Mouse (Mus musculus) left cerebral cortex, adult 18-20 months (tissue): Measurements from ENCODE around the gene Aldh1l2. TPM values are rescaled to one million over a fixed set of nuclear protein-coding genes. Genes with fewer than 3 reads are reported as not detected.
A peak's percentile ranks its signal among the peaks of the same experiment; 100 is the strongest.
"Not testable (repeated sequence)": the region's sequence is repeated elsewhere in the genome, so short reads cannot be mapped to it uniquely, and the experiment has no call there.

Source experiments
- DNase-seq, 2 experiments: peaks; one replicate each; pipeline ENCODE4 v3.0.0; 2021 to 2022; ENCODE audit warnings: low spot score in 2 of 2, mixed read lengths in 1 of 2
- long read RNA-seq, 2 experiments: library from polyadenylated mRNA; stranded (forward); transcript quantifications; one replicate each; pipeline ENCODE4 v2.0.0; 2021
- total RNA-seq, 2 experiments: library from RNA; stranded (reverse); gene quantifications; 2 replicates each; pipeline ENCODE4 v1.2.3; 2021

Aldh1l2 gene
- 1 to 10 TPM in 1 of 2 experiments, under 1 TPM in 1; 0.91 to 1.1 TPM for total RNA-seq
- long read RNA-seq, experiment 1, partial matches to known transcripts: 0 of 1 reads
- long read RNA-seq, experiment 1, other reads (novel, unspliced or antisense): 1 of 1 reads
- long read RNA-seq, experiment 2, partial matches to known transcripts: 1 of 1 reads
- long read RNA-seq, experiment 2, other reads (novel, unspliced or antisense): 0 of 1 reads

DNA sequence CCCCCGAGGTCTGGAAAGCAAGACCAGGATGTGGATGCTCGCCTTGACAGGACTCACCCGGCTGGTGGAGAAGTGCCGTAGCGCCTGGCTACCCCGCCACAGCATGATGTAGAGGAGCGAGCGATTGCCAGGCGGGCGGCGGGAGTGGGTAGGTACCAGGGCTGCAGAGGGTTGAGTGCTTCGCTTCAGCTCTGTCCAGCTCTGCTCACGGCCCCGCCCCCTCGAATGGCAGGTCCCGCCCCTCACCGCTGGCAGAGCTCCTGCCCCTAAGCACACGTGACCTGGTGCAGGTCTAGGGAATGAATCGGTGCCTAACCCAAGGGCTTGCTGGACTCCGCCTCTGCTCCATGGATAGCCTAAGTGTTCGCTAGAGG lies at the start of gene Aldh1l2:
Gene Aldh1l2 (minus strand): TSS at position 231 of the 374 bp plus-strand sequence.
- peak; percentile 37 to 39 for DNase-seq

DNA sequence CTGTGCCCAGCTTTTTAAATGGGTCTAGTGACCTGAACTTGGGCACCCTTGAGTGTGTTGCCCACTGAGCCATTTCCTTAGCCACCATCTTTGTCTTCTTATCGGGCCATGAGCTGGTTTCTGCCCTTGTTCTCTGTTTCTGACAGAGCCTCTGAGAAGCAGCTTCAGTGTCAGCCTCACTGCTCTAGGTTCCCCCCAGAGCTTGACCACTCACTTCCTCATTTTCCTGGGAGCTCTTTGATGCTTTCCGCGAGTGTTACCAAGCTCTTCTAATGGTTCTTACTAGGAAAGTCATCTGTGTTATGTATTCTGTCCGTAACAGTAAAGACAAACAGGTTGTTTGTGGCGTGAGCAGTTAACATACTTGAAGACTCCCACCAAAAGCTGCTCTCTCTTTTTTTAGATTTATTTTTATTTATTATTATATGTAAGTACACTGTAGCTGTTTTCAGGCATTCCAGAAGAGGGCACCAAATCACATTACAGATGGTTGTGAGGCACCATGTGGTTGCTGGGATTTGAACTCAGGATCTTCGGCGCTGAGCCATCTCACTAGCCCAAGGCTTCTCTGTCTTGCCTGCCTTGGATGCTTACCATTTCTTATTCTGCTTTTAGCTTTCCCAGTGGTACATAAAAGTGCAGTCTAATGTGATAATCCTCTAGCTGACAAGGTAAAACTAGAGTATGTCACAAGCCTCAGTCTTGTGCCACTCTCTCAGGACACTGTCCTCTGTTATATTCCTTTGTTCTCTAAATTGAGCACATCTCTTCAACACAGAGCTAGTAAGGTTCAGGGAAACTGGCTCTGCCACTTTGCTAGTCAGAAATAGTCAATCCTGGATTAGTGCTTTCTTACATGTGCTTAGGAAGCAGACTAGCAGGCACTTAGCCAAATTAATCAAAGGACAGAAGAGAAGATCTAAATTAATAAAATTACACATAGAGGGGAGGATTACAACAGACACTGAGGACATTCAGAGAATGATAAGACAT lies 31.8 kb upstream of the Aldh1l2 start:
- no peak for DNase-seq

DNA sequence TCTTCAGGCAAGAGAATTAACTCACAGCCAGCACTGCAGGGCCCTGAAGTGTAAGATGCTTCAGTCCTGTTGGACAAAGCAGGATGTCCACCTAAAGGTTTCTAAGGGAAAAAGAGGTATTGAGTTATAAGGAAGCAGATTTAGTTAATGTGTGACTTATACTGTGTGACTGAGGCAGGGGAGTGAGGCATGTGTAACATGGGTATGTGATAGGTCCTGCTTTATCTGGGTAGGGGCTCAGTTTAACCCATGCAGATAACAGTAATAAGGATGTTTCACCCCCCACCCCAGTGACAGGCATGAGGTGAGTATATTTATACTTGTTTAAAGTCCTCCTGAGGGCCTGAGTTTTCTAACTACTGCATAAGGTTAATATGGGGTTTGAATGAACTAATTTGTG lies 29.1 kb upstream of the Aldh1l2 start:
- DNase-seq: no peak

DNA sequence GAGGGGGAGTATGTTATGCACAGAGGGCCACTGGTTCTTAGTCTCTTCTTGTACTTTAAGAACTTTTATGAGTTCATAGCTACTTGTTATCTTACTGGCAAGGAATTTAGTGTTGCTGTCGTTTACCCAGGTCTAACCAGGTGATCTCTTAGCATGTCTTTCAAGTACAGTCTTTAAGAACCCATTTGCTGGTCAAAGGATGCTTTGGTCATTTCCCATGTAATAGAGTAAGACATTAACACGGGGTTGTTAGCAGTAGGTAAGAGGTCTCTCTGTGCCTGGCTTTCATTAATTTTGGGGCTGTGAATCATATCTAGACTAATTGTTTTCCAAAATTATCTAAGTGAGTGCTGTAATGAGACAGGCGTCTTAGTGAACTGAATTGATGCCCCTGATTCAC lies 11.4 kb upstream of the Aldh1l2 start:
- no peak for DNase-seq

DNA sequence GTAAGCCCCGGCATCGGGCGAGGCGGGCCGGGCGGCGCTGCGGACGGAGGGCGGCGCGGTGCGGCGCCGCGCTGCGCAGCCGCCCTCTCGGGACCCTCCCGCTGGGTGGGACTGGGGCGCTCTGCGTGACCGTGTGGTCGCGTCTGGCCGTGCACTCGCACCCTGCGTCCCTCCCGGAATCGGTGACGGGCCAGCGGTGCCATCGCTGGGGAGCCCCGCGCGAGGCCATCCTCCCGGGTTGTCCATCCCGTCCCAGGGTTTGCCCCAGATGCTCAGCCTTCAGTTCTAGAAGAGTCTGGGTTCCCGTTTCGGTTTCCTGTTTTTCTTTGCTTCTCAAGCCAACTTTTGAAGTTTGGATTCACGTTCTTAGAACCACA lies 10.2 kb upstream of the Aldh1l2 start:
- DNase-seq: no peak

DNA sequence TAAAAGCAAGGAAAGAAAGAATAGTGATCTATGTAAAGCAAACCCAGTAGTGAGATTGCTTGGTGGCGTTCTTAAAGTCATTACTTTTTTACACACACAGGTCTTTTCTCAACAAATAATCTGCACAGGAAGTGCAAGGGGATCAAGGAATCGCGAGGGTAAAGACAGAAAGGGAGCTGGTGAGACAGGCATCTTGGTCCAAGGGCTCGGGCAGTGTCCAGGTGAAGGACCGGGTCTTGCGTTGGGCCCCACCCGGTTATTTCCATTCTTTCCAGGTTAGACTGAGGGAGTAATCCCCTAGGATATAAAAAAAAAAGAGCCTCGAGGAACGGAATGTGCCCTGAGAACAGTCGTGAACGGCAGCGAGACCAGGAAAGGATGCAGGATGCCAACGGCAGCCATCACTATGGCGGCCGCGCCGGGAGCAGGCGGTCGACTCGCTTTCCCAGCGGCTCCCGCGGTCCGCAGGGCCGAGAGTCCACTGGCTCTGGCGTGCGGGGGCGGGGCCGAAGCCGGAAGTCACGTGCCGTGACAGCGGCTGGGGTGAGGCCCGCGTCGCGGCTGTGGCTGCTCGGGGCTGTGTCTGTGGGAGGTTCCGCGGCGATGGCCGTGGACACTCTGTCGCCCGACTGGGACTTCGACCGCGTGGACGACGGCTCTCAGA lies 9.6 kb upstream of the Aldh1l2 start, which contains the start of gene Washc4:
Gene Washc4 (plus strand): TSS at position 314 of the 664 bp plus-strand sequence.
- peak; percentile 96 for DNase-seq

DNA sequence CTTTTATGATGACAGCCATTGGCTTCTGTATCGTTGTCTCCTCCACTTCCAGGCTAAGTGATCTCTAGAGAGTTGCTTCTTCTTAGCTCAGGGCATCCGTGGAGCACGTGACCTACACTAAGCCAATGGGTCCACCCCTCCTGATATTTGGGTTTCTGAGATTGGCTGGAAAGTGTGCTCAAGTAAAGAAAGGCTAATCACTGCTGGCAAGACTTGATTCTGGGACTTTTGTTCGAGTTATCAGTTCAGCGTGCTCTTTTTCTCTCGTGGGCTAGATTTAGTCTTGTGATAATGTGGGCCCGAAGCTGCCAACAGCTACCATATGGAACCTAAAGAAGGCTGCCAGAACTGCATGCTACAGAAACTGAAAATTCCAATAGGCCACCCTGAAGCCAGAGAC lies 8.3 kb upstream of the Aldh1l2 start:
- DNase-seq: peak; percentile 13 to 26

DNA sequence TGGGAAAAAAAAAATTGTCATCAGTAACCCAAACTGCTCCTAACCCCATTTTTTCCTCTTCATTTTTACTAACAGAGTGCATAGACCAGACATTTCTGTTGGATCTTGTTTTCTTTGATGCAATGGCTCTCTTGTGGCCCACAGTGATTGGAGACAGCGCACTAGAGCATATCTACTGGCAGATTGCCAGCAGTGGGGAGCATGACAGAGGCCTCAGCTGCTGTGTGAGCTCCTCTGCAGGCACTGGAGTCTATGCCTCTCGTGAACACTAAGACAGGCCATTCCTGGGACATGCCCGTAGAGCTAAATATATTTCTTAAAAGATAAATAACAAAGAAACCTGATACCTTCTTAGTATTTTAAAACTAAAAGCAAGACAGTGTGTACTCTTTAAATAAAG lies 6.2 kb upstream of the Aldh1l2 start:
- no peak for DNase-seq

DNA sequence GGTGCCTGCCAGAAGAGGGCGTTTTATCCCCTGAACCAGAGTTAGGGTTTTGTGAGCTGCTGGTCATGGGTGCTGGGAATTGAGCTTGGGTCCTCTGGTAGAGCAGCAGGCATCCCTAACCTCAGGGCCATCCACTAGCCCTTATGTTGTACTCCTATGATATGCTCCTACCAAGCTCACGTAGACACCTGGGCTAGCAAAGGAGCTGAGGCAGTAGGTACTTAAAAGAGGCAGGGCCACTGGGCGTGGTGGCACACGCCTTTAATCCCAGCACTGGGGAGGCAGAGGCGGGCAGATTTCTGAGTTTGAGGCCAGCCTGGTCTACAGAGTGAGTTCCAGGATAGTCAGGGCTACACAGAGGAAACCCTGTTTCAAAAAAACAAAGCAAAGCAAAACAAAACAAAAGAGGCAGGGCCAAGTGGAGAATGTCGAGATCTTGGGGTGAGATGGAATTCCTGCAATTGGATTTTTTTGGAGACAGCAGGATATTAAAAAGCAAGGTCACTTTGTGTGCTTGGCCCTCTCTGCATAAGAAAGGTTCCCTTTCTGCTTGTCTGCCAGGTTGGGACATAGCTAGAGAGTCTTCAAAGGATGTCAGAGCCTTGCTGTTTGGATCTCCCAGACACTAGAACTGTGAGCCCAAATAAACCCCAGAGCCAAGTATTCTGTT lies 5.5 kb upstream of the Aldh1l2 start:
- no peak for DNase-seq

DNA sequence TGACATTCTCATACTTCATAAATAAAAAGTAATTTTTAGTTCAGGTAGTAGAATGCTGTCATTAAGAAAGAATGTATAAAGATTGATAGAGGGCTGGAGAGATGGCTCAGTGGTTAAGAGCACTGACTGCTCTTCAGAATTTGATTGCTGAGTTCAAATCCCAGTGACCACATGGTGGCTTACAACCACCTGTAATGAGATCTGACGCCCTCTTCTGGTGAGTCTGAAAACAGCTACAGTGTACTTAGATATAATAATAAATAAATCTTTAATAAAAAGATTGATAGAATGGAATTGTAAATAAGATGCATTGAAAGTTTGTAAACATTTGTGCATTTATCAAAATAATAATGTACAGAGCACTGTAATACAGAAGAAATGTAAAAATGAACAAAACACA lies 2.5 kb upstream of the Aldh1l2 start:
- no peak for DNase-seq

DNA sequence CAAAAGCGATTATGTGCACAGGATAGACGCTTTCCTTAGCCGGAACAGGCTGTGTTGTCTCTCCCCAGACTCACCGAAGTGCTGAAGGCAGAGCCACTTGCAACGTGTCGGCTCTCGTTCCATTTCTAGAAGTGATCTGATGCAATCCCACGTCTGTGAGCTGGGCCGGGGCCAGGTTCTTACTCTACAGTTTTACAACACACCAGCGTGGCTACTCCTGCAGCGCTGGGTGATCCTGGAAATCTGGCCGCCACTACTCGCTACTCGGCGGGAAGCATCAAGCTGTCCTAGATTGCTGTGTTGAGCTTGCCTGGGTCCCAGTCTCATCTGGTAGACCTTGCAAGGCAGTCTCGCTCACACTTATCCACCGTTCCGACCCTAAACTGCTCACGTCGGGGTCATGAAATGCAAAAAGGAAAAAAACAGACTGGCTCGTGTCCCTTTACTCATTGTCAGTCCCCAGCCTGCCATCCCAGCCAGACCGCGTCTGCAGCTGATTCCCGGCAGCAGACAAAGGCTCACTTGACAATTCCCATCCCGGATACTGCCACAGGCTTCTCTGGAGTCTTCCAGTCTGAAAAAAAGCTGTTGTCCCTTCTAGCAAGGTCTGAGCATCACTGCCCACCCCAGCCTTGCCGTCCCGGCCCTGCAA lies 556 bp downstream of the Aldh1l2 start:
- DNase-seq: peak; percentile 73 to 79

DNA sequence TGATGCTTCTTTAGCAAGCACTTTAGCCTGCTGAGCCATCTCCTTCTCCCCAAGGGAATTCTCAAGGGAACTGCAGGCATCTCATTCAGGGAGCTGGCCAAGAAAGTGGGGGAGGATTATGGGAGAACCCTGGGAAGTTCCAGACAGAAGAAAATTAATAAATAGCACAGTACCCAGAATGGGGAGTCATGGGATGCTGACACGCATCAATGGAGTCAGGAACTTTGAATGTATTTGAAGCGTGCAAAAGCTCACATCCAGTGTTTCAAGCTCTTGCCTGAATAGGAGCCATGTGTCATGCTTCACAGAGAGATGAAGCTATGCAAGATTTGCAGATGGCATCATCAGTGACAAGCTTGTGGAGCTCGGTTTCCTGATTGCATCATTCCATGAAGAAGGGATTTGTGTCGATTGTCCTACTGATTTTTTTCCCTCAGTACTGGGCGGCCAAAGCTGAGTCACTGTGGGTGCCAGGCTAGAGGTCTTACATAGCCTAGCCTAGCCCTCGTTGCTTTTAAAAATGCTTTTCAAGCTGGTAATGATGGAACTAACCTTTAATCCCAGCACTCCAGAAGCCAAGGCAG lies 3.5 kb downstream of the Aldh1l2 start:
- no peak for DNase-seq

DNA sequence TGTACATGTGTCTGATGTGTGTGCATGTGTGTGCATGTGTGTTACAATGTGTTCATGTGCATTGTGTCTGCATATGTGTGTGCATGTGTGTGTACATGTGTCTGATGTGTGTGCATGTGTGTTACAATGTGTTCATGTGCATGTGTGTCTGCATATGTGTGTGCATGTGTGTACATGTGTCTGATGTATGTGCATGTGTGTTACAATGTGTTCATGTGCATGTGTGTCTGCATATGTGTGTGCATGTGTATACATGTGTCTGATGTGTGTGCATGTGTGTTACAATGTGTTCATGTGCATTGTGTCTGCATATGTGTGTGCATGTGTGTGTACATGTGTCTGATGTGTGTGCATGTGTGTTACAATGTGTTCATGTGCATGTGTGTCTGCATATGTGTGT lies 9.7 kb downstream of the Aldh1l2 start:
- not testable (repeated sequence) for DNase-seq

DNA sequence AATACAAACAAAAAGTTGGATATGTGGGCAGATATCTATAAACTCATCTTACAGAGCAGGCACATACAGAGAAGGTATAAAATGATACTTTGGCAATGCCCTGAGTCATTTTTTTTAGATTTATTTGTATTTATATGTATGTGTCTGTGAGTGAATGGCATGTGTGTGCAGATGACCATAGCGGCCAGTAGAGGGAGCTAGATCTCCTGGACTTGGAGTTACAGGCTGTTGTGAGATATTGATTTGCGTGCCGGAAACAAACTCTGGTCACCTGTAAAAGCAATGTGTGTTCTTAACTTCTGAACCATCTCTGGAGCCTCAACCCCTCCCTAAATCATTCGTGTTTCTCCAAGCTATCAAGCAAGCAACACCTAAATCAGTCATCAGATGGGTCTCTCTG lies 12.9 kb downstream of the Aldh1l2 start:
- DNase-seq: no peak

DNA sequence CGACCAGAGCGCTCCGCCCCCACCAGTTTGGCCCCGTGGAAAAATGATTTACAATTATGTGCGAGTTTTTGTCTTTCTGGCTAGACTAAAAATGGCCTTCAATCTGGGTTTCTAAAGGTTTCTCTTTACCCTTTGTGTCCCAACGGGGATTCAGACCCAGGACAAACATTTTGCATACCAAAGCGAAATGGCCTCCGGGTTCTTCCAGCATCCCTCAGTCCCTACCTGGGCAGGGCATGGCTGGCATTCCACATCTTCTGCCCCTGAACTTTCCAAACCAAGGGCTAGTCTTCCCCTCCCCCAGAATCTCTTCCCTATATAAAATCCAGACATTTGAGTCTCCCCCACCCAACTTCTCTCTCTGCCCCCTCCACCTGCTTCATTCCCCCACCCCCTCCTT lies 20.2 kb downstream of the Aldh1l2 start:
- DNase-seq: no peak

DNA sequence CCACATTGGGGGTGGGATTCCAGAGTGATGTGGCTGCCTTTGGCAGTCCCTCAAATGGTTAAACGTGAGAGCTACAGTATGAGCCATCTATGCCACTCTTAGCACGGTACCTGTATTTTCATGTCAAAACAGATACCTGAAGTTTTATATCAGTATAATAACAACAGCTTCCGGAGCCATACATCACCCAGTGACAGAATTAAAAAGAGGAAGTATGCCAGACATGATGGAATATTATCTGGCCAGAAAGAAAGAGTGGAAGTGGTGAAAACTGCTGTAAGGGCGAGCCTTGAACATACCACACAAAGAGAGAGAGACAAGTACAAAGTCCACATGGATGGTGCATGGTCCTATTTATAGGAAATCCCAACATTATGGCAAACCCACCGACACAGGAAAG lies 22.6 kb downstream of the Aldh1l2 start:
- no peak for DNase-seq

DNA sequence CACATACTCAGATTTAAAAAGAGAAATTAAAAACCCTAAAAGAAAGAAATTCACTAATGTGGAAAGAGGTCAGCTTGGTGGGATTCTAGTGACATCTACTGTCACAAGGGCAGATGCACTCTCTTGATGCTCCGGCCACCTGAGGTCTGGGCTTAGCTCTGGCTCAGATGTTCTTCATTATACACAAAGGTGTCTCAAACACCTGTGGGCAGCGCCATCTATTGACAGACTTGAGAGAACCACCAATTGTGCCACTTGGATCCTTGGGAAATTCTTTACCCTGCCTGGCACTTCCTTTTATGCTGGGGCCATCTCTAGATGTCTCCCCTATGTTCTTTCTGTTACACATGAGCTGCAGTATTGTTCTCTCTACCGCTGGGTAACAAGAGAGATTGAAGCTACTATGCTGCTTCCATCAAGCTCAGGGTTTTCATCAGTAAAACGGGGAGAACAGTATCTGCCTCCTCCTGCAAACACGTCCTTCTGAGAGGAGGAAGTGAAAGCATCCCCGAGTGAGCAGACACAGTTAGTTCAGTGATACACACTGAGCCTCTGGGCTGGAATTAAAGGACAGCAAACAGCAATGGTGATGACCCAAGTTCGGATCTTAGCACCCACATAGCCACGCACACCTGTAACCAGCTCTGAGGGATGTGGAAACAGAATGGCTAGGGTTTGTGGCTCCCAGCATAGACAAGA lies 24.8 kb downstream of the Aldh1l2 start:
- DNase-seq: peak in 1 of 2 experiments; percentile 15

DNA sequence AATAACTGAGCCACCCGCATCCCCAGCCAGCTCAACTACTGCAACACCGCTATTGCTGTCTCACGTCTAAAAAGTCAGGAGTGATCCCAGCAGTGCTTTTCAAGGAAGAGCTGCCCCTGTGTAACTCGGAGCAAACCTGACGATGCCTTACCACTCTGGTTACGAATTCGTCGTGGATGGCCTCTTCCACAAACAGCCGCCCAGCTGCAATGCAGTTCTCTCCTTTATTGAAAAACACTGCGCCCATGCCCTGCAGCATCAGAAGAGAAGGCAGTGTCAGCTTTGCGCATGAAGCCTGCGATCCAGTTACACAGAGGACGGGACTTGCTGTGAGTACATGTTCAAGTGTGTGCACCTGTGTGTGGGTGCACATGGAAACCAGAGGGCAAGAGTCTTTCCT lies 36.6 kb downstream of the Aldh1l2 start:
- DNase-seq: no peak

DNA sequence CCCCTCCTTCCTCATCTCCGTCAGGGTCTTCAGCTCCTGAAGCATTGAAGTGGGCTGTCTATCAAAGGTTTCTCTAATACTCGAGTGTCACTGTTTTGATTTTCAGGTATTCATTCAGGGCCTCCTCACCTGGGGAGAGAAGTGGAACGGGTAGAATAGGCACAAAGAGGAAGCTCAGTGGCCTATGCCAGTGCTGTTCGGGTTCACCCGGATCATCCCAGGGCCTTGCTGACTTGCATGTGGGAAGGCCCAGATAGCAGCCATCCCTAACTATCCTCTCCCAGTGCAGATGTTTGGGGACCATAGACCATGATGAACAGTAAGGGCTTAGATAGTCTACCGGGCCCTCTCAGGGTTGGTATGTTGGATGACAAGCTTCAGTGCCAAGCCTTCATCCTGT lies 43.4 kb downstream of the Aldh1l2 start:
- no peak for DNase-seq

DNA sequence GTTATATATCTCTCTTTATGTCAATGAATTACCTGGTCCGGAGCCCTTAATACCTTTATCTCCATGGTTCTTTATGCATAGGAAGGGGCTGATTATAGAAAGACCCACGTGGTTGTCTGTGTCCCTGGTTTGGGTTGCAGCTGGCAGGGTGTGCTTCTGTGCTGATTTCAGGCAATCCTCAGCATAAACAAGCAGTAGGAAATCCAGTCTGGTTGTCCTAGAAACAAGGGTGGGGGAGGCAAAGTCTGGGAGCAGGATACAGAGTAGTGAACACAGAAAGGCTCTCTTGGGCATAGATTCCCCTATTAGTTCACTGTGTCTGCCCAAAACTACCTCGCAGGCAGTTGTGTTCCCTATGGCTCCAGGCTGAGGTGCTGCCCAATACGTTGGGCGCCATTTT lies 56.7 kb downstream of the Aldh1l2 start:
- peak in 1 of 2 experiments; percentile 12 for DNase-seq
